Mouse (Mus musculus): ENCODE results near the gene Gabpa.
A peak's percentile ranks its signal among the peaks of the same experiment; 100 is the strongest.

The Gabpa gene

DNA sequence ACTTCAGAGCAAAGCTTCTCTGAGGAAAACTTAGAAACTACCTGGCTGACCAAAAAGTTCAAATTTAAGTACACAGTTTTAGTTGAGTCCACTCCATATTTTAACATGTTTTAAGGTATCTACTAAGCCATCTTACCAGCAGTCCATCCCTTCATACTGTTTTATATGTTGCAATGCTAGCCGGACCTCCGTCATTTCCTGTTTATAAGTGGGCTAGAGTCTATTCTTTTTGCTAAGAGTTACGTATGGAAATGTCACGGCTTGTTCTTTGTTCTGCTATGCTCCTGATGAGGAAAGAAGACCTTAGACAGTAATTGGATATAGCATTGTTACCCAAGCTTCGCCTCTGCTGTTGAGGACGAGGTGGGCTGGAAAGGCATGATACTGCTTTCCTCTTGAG is 18.8 kb downstream of the Gabpa start:
- no peak for DNase-seq (ENCODE audit: low spot score in 2 of 2)

DNA sequence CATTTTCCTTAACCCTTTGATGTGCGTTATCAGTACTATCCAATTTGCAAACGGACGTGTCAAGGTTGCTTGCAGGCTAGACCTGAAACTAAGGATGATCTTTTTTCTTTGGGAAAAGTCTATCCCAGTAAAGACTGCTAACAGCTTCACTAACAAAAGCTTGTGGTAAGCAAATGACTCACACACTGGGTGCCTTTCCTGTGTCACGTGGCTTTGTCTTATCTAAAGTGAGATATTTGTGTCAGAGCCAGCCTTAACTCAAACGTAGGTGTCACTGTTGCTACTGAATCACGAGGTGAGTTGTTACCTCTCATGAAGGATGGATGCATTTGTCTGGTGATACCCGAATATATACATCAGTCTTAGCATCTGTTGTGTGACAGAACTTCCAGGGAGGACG is 29.9 kb downstream of the Gabpa start:
- DNase-seq (ENCODE audit: low spot score in 2 of 2), result no peak

DNA sequence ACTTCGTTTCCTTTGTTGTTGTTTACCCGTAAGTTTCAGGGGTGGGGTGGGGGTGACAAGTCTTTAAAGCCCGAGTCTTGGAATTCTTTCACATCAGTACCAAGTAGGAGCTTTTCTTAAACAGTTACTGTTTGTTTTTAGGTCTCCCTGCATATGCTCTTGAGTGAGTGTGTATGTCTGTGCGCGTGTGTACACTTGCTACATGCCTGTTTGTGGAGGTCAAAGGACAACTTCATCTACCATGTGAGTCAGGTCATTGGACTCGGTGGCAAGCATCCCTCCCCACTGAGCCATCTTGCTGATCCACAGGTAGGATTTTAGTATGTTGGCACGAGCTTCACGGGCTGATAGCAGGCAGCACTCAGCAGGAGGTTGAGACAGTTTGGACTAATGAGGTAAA is 39.1 kb downstream of the Gabpa start:
- DNase-seq (ENCODE audit: low spot score in 2 of 2), result no peak

DNA sequence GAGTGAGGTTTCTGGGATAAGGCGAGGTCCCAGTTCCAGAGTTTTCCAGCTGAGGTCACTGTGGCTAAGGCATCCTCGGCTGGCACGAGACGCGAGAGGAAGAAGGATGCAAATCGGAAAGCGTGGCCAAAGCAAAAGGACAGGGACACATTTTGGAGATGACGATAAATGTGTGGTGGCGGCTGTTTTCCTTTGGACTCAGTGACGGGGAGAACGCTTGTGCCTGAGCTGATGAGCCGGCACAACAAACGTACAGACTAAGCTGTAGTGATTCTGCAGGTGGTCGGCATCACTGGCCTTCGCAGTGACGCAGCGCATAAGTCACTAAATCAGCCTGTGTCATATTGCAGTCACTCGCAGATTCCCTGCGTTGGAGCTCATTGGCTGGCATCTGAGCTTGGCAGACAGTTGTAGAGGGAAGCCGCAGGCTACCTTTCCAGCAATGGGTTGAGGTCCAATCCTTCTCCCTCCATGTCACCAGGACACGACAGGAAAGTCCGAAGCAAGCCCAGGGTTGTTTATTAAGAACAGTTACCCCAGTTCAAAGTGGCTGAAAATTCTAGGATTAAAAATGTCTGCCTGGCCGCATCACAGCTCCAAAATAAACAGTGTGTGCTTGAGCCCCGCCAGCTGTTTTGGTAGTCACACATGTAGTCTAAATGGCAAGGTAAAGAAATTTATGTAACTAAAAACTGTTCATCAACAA is 40.4 kb downstream of the Gabpa start:
- peak in 1 of 2 experiments; percentile 13 for DNase-seq (ENCODE audit: low spot score in 2 of 2)

DNA sequence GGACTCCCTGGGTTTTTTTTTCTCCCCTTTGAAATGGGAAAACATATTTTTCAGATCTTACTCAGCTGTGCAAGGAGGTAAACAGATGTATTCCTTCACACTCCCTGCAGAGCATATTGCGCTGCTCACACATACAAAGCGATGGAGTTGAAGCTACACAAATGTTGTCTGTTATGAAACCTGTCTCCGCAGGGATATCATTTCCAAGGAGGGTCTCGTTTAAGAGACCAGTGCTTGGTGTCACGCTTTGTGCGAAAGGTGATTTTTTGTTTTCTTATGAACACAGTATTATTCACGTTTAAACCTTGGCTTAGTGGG is 41.0 kb downstream of the Gabpa start:
- no peak for DNase-seq (ENCODE audit: low spot score in 2 of 2)

DNA sequence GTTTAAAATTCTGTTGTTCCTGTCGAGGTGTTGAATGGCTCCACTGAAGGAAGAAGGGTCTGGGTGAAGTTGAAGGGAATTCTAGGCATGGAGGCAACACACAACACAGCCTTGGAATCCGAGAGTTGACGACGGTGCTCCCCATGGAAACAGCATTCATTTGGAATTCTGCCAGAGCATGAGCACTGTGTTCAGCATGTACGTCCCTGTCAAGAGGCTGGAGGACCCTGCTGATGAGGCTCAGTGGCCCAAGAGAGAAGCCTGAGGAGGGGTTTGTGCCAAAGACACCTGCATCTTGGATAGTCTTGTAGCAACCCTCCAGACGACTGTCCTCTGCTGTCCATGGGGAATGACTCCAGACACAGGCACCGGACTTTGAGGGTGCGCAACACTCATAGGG is 41.4 kb downstream of the Gabpa start:
- DNase-seq (ENCODE audit: low spot score in 2 of 2), result no peak

DNA sequence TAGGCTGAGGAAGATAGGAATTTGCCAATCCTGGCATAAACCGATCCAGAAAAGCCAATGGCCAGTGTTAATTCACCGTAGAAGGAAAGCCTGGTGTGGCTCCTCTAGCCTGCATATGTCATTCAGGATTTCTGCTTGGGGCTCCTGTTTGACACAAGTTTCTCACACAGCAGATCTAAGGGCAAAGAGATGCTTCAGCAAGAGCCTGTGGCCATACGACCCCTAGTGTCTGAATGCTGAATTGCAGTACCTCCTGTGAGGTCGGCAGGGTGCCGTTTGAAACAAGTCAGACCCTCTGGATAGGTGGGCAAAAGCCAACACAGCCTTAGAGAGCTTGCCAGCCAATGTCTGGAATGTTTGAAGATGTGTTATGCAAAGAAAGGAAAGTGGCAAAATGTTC is 44.4 kb downstream of the Gabpa start:
- DNase-seq (ENCODE audit: low spot score in 2 of 2), result peak; percentile 53 to 79

DNA sequence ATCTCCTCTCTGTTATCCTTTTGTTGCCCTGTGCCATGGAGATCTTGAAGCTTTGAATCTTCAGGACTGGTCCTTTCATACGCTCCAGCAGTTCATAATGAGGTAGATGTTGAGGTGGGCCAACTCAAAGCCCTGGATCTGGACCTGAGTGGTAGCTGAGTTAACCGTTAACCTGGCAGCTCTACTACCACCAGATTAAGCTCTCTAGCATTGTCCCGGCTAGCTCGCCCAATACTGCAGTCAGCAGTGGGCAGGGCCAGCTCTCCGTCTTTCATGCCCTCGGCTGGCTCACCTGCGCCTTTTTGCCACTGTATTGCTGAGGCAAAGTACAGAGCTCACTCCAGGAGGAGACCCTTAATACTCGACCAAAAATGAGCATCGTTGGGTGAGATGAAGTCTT is 46.4 kb downstream of the Gabpa start:
- no peak for DNase-seq (ENCODE audit: low spot score in 2 of 2)

DNA sequence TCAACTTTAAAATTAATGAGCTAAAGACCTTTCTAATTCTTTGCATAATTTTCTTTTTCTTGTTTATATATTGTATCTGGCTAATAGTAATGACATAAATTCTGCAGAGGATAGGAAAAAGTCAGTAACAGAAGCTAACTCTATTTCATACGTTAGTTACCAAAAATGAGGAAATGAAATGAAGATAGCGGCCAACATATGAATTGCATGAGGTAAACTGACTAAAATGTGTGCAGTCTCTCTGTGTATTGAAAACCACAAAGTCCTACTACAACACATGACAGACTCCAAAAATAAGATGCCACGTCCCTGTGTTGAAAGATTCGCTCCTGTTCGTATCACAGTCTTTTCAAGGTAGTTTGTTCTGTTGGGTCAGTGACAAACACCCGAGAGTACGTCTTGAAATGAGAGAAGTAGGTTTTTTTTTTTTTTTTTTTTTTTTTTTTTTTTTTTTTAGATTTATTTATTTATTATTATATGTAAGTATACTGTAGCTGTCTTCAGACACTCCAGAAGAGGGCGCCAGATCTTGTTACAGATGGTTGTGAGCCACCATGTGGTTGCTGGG is 47.1 kb downstream of the Gabpa start:
- DNase-seq (ENCODE audit: low spot score in 2 of 2), result no peak

DNA sequence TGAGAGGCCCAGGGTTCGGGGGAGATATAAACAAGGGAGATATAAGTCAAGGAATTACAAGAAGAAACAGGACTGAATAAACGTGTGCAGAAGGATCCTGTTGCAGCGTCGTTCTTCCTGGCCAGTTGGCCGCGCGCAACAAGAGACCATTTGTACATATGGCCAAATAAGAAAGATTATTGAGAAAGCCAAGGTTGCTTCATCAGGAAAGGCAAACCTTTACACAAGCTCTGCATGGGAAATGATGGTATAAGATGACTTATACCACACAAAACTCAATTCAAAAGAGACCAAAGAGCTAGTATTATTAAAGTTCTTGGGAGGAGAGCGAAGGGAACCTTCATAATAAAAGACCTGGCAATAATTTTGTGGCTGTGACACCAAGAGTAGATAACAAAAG is 49.8 kb downstream of the Gabpa start:
- DNase-seq (ENCODE audit: low spot score in 2 of 2), result no peak

DNA sequence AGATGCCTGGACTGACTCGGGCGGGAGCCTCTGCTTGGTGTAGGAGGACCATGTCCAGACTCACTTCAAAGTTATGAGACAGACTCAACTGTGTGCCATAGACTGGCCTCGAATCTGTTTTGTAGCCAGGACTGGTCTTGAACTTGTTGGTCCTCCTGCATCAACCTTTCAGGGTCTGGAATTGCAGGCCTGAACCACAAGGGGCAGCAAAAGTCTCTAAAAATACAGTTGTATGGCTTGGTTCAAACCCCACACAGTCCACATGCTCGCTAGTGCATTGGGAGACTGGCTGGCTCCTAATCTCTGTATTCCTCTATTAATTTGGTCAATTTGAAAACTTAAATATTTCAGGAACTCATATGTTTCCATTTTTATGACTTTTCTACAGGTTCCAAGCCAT is 68.3 kb downstream of the Gabpa start:
- no peak for DNase-seq (ENCODE audit: low spot score in 2 of 2)

DNA sequence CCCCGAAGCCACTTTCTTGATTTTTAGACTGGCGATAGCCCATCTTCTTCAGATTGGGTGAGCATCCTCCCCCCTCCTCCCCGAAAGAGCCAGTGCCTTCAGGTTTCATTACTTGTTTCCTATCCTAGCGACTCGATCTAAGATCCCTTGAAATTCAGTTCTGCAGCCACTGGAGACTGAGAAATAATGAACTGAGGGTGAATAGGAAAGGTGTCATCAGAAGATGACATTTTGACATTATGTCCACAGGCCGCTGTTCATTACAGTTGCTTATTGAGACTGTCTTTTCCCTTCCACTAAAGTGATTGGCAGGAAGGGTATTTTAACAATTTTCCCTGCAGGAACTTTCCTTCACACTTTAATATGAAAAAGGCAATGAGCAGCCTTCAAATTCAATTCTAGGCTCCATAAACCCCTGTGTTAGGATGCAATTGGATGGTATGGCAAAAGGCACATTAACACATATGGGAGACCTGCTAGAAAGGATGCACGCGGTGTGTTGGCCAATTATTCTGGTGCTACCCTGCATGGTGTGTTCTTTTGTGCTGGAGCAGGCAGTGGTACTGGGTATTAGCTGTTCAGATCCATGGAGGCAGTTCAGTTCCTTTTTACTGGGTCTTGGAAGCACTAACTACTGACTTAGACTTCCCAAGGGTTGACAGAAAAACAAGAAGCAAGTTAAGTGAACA is 76.9 kb downstream of the Gabpa start:
- no peak for DNase-seq (ENCODE audit: low spot score in 2 of 2)

All from cerebellum, postnatal 4 days (tissue).